Mouse (Mus musculus) limb, embryonic 11.5 days (tissue): ENCODE measurements at regions not wholly inside any gene's neighbourhood (a gene's known extent, or its start where the extent isn't known, plus 50 kb on each side); places are given as distances from the start of the nearest gene placed in this dataset.

Source experiments
- ATAC-seq: fragments of 200-750 bp; cut with Nextera tagmentation; 2 replicates; pipeline ENCODE4 v1.8.0; 2017; ENCODE audit warnings: low read depth; ENCODE audit not compliant: insufficient number of reproducible peaks, low FRiP score, low TSS enrichment
- DNase-seq: peaks from one replicate; pipeline ENCODE4 v3.0.0-alpha.2; 2015; ENCODE audit warnings: low spot score
- H3K27ac ChIP-seq: fragments of 300-500 bp; sonication (generic); replicated peaks from 2 replicates; pipeline ENCODE4 v1.5.1; 2014; ENCODE audit warnings: low read depth, mild to moderate bottlenecking, low read length
- H3K27me3 ChIP-seq: fragments of 300-500 bp; sonication (generic); 2 replicates; pipeline ENCODE4 v1.6.1; 2014; ENCODE audit warnings: mild to moderate bottlenecking, low read length, mixed read lengths; ENCODE audit not compliant: control insufficient read depth, insufficient read depth
- H3K36me3 ChIP-seq: fragments of 300-500 bp; sonication (generic); 2 replicates; pipeline ENCODE4 v1.6.1; 2014; ENCODE audit warnings: mild to moderate bottlenecking, low read length, moderate library complexity, mixed read lengths; ENCODE audit not compliant: control insufficient read depth, insufficient read depth
- H3K4me1 ChIP-seq: fragments of 300-500 bp; sonication (generic); 2 replicates; pipeline ENCODE4 v1.6.1; 2014; ENCODE audit warnings: low read length, mixed read lengths; ENCODE audit not compliant: control insufficient read depth, insufficient read depth
- H3K4me2 ChIP-seq: fragments of 300-500 bp; sonication (generic); 2 replicates; pipeline ENCODE4 v1.6.1; 2014; ENCODE audit warnings: low read depth, mild to moderate bottlenecking, moderate library complexity; ENCODE audit not compliant: severe bottlenecking
- H3K4me3 ChIP-seq: fragments of 300-500 bp; sonication (generic); 2 replicates; pipeline ENCODE4 v1.5.1; 2014; ENCODE audit warnings: low read depth, low read length
- H3K9ac ChIP-seq: fragments of 300-500 bp; sonication (generic); 2 replicates; pipeline ENCODE4 v1.6.1; 2014; ENCODE audit warnings: mild to moderate bottlenecking, low read length
- H3K9me3 ChIP-seq: fragments of 300-500 bp; sonication (generic); 2 replicates; pipeline ENCODE4 v1.6.1; 2016; ENCODE audit warnings: low read length; ENCODE audit not compliant: control insufficient read depth
- WGBS: fragments of 180-500 bp; shearing (Covaris S2); extraction: QIAGEN DNeasy Blood & Tissue Kit; methylation state at CpG from one replicate; pipeline ENCODE4 v1.1.7; 2014; 5-methylcytosine and 5-hydroxymethylcytosine counted together

GRCm38 (mm10) chr6:135500381-135500780, 138.0 kb downstream of the Emp1 start:
- WGBS = 81% methylated on average over 3 of the region's 3 CpGs
- H3K4me1 ChIP-seq = no peaks in the 10 kb centered on the region

GRCm38 (mm10) chr6:135501791-135502190, 139.4 kb downstream of the Emp1 start:
- Histone ChIP-seq H3K9me3 (no peaks in the 10 kb centered on the region), H3K4me2 (no peak overlapping the region), H3K4me3 (no peak overlapping the region), H3K27me3 (no peaks in the 10 kb centered on the region), H3K27ac (no peak overlapping the region), H3K9ac (no peak overlapping the region), H3K36me3 (no peaks in the 10 kb centered on the region), H3K4me1 (no peaks in the 10 kb centered on the region)
- DNase-seq (no peak), ATAC-seq (no peak)
- 83% methylated on average over 6 of the region's 6 CpGs for WGBS

More at GRCm38 (mm10) chr6:135500381-135500780, 138.0 kb downstream of the Emp1 start:
- no peak overlapping the region for H3K4me2 ChIP-seq
- H3K9me3 ChIP-seq = no peaks in the 10 kb centered on the region
- H3K27me3 ChIP-seq = no peaks in the 10 kb centered on the region
- H3K4me3 ChIP-seq = no peak overlapping the region
- no peak for ATAC-seq
- H3K27ac ChIP-seq = no peak overlapping the region
- H3K9ac ChIP-seq = no peak overlapping the region
- H3K36me3 ChIP-seq = no peaks in the 10 kb centered on the region
- no peak for DNase-seq

GRCm38 (mm10) chr6:135502405-135502804, 140.1 kb downstream of the Emp1 start:
- WGBS = 64% methylated on average over 8 of the region's 8 CpGs
- no peaks in the 10 kb centered on the region for H3K9me3 ChIP-seq

GRCm38 (mm10) chr6:135518710-135519437, 156.5 kb downstream of the Emp1 start:
- Histone ChIP-seq H3K27ac (no peak overlapping the region), H3K36me3 (no peaks in the 10 kb centered on the region), H3K27me3 (no peaks in the 10 kb centered on the region), H3K9ac (no peak overlapping the region), H3K4me1 (no peaks in the 10 kb centered on the region), H3K4me2 (no peak overlapping the region), H3K9me3 (no peaks in the 10 kb centered on the region), H3K4me3 (no peak overlapping the region)
- 72% methylated on average over 4 of the region's 4 CpGs for WGBS
- DNase-seq (no peak), ATAC-seq (no peak)

More at GRCm38 (mm10) chr6:135502405-135502804, 140.1 kb downstream of the Emp1 start:
- Histone ChIP-seq H3K9ac (no peak overlapping the region), H3K36me3 (no peaks in the 10 kb centered on the region), H3K27ac (no peak overlapping the region), H3K4me1 (no peaks in the 10 kb centered on the region), H3K4me2 (no peak overlapping the region), H3K4me3 (no peak overlapping the region), H3K27me3 (no peaks in the 10 kb centered on the region)
- DNase-seq = no peak
- no peak for ATAC-seq

- Histone ChIP-seq H3K36me3 (no peaks in the 10 kb centered on the region), H3K4me3 (no peak overlapping the region), H3K27me3 (no peaks in the 10 kb centered on the region), H3K9ac (no peak overlapping the region), H3K4me1 (no peaks in the 10 kb centered on the region), H3K9me3 (no peaks in the 10 kb centered on the region), H3K4me2 (no peak overlapping the region), H3K27ac (no peak overlapping the region)
- DNase-seq (no peak), ATAC-seq (no peak)
- WGBS = 46% methylated on average over 2 of the region's 2 CpGs
Observed at GRCm38 (mm10) chr6:135519438-135519803, 157.1 kb downstream of the Emp1 start.

- WGBS = 68% methylated on average over 2 of the region's 2 CpGs
- Histone ChIP-seq H3K27ac (no peak overlapping the region), H3K27me3 (no peaks in the 10 kb centered on the region), H3K4me1 (no peaks in the 10 kb centered on the region), H3K36me3 (no peaks in the 10 kb centered on the region), H3K9me3 (no peaks in the 10 kb centered on the region), H3K4me3 (no peak overlapping the region), H3K9ac (no peak overlapping the region), H3K4me2 (no peak overlapping the region)
- ATAC-seq (no peak), DNase-seq (no peak)
Observed at GRCm38 (mm10) chr6:135520868-135521267, 158.5 kb downstream of the Emp1 start.

GRCm38 (mm10) chr6:135524886-135525285, 162.5 kb downstream of the Emp1 start:
- 65% methylated on average over 5 of the region's 5 CpGs for WGBS
- no peaks in the 10 kb centered on the region for H3K4me1 ChIP-seq

GRCm38 (mm10) chr6:135525841-135526327, 163.5 kb downstream of the Emp1 start:
- ATAC-seq (peak; percentile 86), DNase-seq (peak; percentile 71)
- Histone ChIP-seq H3K9me3 (no peaks in the 10 kb centered on the region), H3K4me2 (no peak overlapping the region), H3K27ac (no peak overlapping the region), H3K9ac (no peak overlapping the region), H3K4me1 (no peaks in the 10 kb centered on the region), H3K27me3 (no peaks in the 10 kb centered on the region), H3K36me3 (no peaks in the 10 kb centered on the region), H3K4me3 (no peak overlapping the region)
- 36% methylated on average over 5 of the region's 5 CpGs for WGBS

More at GRCm38 (mm10) chr6:135524886-135525285, 162.5 kb downstream of the Emp1 start:
- Histone ChIP-seq H3K9me3 (no peaks in the 10 kb centered on the region), H3K27ac (no peak overlapping the region), H3K9ac (no peak overlapping the region), H3K27me3 (no peaks in the 10 kb centered on the region), H3K36me3 (no peaks in the 10 kb centered on the region), H3K4me2 (no peak overlapping the region), H3K4me3 (no peak overlapping the region)
- DNase-seq = no peak
- ATAC-seq = no peak
